Mouse (Mus musculus): ENCODE measurements at regions not wholly inside any gene's neighbourhood (a gene's known extent, or its start where the extent isn't known, plus 50 kb on each side); places are given as distances from the start of the nearest gene placed in this dataset.

DNA sequence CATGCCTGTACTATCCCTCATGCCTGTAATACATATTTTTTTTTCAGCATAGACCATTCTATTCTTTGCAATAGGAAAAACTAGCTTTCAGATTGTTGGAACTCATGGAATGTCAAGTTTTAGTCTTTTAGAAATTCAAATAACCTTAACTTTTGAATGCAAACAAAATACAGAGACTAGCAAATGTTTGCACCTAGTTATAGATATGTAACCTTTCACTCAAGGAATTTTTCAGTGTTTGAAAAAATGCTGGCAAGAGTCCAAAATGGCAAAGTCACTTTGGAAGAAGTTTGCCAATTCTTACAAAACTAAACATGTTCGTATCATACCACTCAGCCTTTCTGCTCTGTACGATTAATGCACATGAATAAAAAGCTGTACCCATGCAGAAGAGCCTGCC is 409.6 kb downstream of the Klf5 start:
- DNase-seq (ENCODE audit: extremely low spot score, low read depth, low spot score), result no peak

DNA sequence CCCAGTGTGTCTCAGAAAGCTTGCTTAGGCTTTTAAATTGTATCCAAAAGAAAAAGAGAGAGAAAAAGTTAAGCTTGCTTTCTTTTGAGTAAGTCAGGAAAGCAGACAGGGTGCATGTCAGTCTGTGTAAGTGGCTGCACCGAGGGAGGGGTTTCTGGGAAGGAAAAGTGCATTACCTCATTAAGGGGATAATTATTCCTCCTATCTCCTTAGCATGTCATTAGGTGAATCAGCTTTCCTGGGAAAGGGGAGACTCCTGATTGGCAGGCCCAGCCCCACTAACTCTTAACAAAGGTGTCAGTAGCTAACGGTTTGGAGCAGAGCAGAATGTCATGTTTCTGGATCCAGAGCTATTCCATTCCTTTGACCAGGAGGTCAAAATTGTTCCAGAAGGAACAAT is 411.3 kb downstream of the Klf5 start:
- DNase-seq (ENCODE audit: extremely low spot score, low read depth, low spot score), result no peak

DNA sequence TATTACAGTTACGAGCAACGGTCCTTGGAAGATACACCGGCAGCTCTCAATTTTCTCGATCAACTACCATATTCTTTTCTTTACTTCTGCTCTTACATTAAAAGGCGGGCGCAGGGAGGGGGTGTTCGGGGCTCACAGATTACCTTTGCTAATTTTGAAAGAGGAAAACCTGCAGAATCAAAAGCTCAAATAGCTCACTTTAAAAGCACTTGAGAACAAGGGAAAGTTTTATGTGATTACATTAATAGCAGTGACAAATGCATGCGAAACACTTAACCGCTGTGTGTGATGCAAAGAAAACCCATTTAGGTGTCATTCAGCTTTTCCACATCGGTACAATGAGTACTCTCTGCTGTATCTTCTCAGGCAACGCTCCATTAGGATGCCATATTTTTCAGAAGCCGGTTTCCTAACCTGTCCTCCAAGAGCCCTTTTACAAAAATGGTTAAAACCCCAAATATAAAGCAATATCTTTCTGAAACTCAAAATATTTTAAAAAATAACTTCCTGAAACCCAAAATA is 412.2 kb downstream of the Klf5 start:
- no peak for DNase-seq (ENCODE audit: extremely low spot score, low read depth, low spot score)

DNA sequence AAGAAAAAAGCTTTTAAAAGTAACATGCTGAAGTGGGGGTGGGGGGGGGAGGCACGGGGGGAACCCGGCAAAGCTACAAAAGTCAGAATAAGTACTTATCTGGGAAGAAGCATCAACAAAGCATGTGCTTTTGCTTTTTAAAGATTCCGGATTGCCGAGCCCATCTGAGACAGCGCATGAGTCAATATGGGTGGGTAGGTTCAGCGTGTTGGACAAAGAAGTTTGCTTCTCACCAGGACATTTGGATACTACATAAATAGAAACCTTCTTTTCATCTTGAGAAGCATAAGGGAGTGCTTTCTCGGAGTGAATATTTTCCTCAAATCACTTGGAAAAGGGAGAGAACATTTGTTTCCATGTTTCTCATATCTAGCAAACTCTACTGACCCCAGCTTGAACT is 414.1 kb downstream of the Klf5 start:
- DNase-seq (ENCODE audit: extremely low spot score, low read depth, low spot score), result no peak

DNA sequence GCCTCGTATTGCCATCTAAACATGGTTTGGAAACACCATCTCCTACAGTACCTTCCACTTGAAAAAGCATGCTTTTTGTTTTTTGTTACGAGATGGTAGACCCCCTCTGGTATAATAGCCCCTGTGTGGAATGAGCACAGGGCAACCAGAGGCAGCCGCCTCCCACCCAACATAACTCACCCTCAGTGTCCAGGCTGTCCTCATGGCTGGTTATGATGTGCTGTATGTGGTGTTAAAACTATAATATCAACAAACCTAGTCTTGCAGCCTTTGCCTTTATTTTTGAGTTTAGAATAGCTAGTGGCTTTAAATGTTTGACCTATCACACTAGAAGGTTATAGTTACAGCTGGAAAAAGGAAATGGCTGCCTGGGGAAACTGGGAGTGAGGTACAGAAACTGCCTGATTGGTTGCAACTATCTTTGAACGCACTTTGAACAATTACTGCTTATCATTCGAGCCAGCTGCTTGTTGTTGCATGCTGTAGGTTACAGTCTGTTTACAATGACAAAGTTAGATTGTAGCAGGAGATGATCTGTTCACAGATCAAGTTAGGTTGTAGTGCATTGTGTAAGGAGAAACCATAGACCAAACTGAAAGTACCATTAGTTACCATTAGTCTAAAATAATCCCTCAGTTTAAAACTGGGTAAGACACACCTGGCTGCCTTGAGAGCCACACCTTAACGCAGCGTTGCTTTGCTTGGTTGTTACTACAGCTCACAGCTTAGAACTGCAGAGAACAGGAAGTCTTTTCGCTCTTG is 414.8 kb downstream of the Klf5 start:
- DNase-seq (ENCODE audit: extremely low spot score, low read depth, low spot score), result no peak

DNA sequence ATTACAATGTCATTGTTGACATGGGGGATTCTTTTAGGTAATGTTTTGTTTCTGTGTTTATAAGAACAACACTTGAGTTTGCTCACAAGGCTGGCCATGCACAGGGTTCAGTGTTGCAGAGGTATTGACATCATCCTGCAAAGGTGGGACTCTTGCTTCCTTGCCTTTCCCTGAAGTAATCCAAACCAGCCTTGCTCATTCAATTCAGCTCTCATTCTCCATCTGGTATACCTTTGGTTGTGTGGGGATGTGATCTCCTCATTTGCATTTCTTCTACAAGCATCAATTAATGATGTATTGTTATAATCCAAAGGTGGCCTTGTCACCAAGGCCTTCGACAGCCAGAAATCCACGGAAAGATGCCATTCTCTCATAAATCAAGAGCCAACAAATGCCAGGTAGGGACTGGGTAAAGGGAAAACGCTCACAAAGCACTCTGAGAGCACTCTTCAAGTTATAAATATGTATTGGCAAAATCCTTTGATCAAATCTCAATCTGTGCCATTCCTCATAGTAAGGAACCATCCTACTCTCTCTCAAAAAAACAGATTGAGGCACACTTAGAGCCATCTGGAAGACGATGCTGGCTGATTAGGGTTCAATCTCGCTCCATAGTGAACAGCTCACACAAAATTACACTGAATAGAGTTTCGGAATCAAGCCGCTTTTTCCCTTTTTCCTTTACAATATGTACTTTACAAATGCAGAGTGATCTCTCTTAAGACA is 435.1 kb downstream of the Klf5 start:
- no peak for DNase-seq (ENCODE audit: extremely low spot score, low read depth, low spot score)

DNA sequence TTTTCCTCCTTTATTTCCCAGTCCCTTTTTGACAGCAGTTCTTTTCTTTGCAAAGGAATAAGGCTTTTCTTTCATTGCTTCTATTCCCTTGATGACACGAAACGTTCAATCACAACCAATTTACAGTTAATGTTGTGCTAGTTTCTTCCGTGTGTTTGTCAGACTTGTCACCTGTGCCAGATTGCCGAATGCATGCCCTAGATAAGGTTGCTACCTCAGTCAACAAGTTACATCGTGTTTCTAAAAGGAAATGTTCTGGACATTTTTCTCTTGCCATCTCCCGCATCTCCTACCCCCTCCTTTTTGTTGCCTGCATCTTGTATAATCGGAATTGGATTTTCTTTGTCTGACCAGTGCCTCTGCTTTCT is 435.7 kb downstream of the Klf5 start:
- DNase-seq (ENCODE audit: extremely low spot score, low read depth, low spot score), result no peak

DNA sequence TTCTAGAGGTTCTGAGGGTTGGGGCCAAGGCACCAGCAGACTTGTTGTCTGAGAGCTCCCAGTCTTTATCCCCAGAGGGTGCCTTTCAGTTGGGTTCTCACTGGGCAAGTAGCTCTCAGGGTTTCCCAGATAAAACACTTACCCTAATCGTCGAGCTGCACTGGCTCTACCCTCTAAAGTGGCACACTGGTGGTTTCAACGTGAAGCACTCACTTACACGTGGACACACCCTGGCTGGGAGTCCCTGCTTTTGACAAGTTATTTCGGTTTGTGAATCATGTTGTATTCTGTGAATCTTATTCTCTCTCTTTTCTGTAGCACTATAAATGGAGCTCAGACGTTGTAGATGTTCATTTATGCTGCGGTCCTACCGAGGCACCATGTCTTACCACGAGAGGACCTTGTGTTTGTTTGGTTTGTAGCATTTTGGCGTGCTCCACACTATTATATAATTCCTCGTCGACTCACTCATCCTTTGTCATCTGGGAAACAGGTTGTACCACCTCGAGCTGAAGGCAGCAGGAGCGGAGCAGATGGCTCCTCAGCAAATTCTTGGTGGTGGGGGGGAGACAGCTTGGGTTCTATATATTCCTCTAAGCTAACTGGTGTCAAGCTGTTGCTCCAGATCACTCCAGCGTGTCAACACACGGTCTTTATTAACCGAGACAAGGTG is 445.3 kb downstream of the Klf5 start:
- DNase-seq (ENCODE audit: extremely low spot score, low read depth, low spot score), result no peak

DNA sequence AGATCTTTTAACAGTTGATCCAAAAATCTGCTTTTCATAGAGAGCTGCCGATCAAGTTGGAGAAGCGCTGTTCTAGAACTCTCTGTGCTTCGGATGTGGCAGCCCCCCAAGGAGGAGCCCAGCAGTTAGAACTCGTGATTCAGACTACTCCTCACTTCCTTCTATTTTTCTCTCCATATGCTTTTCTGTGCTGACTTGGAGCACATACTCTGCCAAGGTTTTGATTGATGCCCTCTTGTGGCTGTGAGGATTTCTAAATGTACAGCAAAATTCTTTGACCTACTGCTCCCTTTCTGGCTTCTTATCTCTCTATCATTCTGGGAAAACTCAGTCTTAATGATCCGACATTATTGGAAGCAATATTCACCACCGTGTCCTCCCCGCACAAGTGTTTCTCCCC is 446.7 kb downstream of the Klf5 start:
- no peak for DNase-seq (ENCODE audit: extremely low spot score, low read depth, low spot score)

DNA sequence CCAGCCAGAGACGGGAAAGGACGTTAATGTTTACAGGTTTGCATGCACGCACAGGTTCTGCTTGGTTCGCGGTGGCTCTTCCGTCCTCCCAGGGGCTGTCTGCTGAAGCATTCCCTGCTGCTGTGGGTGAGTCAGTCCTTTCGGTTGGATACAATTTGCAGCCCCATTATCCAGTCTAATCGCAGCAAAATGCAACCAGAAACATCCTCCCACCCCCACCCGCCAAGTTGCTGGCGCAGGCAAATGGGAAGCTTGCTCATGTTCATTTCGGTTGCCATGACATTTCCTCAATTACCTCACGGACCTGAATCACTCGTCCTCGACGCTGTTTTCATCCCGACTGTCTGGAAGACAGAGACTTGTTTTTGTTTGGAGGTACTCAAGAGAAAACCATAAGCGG is 449.7 kb downstream of the Klf5 start:
- no peak for DNase-seq (ENCODE audit: extremely low spot score, low read depth, low spot score)

DNA sequence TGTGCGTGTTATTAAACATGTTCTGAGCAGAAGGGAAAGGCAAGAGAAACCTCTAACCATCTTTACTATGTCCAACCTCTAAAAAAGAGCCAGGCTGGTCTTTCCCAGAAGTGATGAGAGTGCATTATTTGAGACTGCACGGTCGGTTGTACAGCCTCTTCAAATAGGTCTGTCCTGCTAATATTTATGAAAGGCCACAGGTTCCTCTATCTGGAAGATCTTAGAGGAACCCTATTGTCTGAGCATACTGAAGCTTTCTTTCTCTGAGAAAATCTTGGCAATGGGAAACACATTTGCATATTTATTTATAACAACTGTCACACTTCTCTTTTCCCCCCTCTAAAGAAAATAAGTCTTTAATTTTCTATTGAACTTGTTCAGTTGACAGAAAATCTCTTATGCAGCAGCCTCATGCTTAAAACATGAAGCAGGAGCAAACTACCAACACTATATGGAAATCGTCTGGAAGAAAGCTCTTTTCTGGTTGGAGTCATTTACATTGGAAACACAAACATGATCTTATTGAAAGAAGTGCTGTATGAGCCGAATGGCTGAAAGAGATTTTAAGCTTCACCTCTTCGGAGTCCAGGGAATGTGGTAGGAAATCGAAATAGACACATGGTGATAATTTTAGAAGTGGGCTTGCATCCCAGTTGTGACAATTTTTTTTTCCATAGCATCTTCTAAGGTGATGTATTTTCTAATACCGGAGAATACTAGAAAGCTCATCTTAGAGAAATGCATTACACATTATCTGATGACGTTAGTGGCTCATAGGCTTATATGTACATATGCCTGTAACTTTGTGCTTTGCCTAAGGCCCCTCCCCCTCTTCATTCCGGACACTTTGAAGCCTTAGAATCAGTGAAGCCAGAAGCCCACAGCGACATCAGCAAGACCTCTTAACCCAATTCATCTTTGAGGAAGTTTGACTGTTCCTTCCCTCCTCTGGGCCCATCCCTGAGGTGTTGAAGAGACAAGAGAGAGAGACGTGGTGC is 451.1 kb downstream of the Klf5 start:
- no peak for DNase-seq (ENCODE audit: extremely low spot score, low read depth, low spot score)

DNA sequence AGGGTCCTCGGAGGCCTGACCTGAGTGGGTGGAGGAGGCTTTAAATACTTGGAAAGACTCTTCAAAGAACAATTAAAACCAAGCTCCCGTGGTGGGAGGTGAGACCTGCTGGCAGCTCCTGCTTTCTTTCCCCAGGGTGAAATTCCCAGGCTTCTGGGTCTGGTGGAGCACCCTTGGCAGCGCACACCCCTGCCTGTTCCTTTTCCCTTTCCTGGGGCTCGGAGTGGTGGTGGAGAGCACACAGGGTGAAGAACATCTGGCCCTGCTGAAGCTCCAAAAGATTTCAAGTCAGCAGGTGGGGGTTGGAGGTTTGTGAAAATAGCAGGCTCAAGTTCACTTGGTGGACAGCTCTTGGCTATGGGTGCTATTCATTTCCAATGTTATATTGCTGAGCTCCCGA is 459.6 kb downstream of the Klf5 start:
- DNase-seq (ENCODE audit: extremely low spot score, low read depth, low spot score), result no peak

DNA sequence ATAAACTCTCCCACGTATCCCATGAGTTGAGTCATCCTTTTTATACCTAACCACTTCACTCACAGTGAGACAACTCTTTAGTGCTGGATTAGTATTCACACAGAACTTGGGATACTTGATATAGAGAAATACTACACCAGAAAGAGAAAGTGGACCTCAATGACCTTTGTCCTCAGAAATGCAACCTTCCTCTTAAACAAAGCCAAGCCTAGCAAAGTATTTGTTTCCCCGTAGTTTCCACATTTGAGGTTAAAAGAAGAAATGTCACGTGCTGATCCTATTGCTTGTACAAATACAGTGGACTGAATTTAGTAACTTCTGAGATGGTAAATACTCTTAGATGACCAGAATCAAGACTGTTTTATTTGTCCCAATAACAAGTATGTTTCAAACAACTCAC is 464.8 kb downstream of the Klf5 start:
- DNase-seq (ENCODE audit: extremely low spot score, low read depth, low spot score), result no peak

DNA sequence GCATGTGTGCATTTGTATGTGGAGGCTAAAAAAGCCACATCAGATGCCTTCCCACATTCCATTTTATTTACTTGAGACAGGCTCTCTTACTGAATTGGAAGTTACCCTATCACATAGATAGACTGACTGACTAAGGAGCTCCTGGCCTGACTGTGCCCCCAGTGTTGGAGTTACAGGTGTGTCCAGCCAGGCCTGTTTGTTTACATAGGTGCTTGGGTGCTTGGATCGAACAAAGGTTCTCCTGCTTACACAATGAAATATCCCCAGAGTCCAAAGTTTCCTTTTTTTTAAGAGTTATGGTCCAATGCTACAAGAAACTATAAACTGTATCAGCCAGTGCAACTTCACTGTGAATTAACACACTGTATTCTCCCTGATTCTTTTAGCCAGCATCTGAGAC is 472.5 kb downstream of the Klf5 start:
- no peak for DNase-seq (ENCODE audit: extremely low spot score, low read depth, low spot score)

DNA sequence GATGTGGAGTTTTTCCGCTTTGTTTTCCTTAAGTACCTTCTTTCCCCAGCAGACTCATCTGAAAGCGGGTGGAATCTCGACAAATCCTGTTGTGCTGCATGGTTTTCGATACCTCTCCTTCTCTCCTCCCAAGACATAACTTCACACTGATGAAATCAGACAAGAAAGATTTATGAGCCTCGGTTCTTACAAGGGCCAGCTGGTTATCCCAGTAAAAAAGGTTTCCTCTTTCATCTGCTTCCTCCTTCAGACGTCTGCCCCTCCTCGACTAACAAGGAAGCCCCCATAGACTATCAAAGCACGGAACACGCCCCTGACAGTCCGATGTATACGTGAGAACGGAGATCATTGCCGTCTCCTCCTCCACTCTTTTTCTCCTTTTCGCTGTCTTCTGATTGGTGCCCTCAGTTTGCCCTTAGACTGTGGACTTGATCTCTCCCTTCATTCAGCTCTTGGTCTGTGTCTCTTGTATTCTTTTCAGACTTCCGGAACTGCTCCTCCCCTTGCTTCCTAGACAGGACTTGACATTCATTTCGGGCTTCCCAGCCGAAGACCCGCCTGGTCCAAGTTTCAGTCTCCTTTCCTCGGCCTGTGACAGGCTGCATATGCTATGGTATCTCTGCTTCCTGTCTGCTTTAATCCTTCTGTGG is 474.4 kb downstream of the Klf5 start:
- peak; percentile 10 for DNase-seq (ENCODE audit: extremely low spot score, low read depth, low spot score)

DNA sequence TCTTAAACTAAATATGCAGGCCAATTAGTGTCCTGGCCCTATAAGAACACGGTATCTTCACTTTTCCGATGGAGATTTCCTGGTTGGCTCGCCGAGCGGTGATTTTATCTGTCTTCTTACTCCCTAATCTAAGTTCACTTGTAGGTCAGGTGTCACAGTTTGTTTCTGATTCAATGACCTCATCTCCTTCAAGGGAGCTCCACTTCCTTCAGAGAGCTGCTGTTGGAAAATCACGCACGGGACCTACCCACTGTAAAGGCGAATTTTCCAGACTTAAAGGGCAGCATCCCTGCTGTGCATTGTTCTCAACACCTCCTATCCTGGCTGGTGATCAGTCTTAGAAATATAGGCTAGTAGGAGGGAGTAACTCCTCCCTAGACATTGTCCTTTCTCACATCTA is 480.0 kb downstream of the Klf5 start:
- no peak for DNase-seq (ENCODE audit: extremely low spot score, low read depth, low spot score)

DNA sequence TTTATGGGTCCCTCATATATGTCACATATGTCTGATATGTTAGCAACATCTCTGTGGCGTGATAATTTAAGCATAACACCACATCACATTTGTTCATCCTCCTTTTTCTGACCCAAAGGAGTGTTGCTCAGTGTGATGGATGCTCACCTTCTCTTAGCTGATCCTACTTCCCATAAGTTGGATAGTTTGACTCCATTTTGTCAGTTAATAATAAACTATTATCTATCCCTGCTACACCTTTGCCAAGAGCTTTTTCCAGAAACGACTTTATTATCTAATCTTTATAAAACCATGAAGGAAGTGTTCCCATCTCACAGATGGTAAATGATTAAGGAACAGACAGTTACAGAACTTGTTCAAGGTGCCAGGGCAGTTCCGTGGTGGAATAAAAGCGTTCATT is 480.5 kb downstream of the Klf5 start:
- DNase-seq (ENCODE audit: extremely low spot score, low read depth, low spot score), result no peak

DNA sequence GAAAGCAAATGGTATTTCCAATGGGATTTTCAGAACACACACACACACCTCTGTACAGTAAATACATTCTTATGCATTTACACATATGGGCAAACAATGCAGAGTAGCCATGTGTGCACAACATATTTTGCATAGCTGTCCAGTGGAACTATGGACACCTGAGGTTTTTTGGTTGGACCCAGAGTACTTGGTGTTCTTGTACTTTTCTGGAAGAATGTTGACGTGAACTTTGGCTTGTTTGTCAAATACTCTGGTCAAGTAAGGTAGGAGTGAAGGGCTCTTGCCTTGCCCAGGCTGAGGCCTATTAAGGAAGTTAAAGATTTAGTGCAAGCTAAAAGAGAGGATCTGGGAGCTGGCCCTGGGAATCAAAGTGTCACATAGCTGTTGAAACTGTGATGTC is 485.2 kb downstream of the Klf5 start:
- DNase-seq (ENCODE audit: extremely low spot score, low read depth, low spot score), result no peak

DNA sequence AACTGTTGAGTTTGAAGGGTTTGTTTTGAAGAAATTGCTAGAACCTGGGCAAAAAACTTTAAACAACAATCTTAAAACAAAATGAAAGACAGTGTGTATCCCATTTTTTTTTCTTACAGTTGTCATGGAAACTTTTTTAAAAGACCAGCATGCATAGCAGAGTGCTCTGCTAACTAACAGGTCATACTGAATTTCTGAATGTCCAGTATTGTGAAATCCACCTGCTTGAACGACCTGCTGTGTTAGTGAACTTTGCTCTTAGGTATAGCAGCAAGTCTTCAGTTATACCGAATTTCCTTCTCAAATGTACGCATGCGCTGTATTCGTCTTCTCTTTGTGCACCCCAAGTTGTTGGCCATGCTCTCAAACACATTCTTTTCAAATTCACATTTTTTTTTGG is 486.6 kb downstream of the Klf5 start:
- no peak for DNase-seq (ENCODE audit: extremely low spot score, low read depth, low spot score)

DNA sequence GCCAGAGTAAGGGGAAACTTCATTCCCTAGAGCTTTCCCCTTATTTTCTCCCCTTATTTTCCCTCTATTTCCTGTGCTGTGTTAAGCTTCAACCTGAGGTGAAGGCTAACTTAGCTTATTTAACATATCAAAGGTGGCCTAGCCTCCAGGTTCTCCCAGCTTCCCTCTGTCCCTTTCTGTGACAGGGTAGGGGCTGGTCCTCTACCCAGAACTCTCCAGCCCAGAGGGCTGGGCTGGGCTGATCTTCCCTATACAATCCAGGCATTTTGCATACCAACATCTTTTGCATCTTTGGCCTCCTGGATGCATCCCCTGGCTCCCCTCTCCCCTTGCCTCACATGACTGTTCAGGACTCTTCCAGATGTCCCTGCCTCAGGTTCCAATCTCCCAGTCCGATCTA is 487.9 kb downstream of the Klf5 start:
- DNase-seq (ENCODE audit: extremely low spot score, low read depth, low spot score), result no peak
